Mouse (Mus musculus): ENCODE results near the gene Slc9a6. TPM values are rescaled to one million over a fixed set of nuclear protein-coding genes. Genes with fewer than 3 reads are reported as not detected.

The Slc9a6 gene
- polyA plus RNA-seq, 1 experiment from 2014 or later, result 45.2 TPM

- Histone ChIP-seq H3K9ac (replicated peaks) (no peak overlapping the region), H3K27ac (no peak overlapping the region), H3K4me2 (replicated peaks) (no peak overlapping the region), H3K4me1 (replicated peaks) (no peaks in the 10 kb centered on the region), H3K36me3 (no peaks in the 10 kb centered on the region), H3K9me3 (no peaks in the 10 kb centered on the region), H3K4me3 (replicated peaks) (no peak overlapping the region), H3K27me3 (no peaks in the 10 kb centered on the region)
- ATAC-seq, result no peak
- 83% methylated on average over 5 of the region's 5 CpGs for WGBS
These were observed 58.5 kb downstream of the Slc9a6 start for GRCm38 (mm10) chrX:56668051-56668450.

DNA sequence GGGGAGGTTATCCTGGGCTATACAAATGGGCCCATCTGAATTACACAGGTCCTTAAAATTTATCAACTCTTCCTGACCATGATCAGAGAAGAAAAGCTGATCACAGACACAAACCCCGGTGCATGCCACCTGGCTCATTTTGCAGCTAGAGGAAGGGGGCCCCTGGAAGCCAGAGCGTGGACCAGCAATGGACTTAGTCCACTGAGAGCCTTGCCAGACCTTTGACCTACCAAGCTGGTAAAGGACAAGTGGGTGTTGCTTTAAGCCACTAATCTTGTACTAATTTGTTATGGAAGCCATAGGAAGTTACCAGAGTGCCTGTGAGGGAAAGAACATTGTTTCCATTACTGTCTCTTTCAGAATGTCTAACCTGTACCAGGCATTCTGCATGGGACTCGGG, 58.9 kb downstream of the Slc9a6 start:
- H3K27ac ChIP-seq, result no peak overlapping the region
- 84% methylated on average over 3 of the region's 3 CpGs for WGBS
- ATAC-seq, result no peak
- H3K36me3 ChIP-seq, result no peaks in the 10 kb centered on the region
- H3K4me1 ChIP-seq (replicated peaks), result no peaks in the 10 kb centered on the region
- H3K9me3 ChIP-seq, result no peaks in the 10 kb centered on the region
- no peak overlapping the region for H3K4me2 ChIP-seq (replicated peaks)
- no peak overlapping the region for H3K4me3 ChIP-seq (replicated peaks)
- H3K27me3 ChIP-seq, result no peaks in the 10 kb centered on the region
- H3K9ac ChIP-seq (replicated peaks), result no peak overlapping the region

DNA sequence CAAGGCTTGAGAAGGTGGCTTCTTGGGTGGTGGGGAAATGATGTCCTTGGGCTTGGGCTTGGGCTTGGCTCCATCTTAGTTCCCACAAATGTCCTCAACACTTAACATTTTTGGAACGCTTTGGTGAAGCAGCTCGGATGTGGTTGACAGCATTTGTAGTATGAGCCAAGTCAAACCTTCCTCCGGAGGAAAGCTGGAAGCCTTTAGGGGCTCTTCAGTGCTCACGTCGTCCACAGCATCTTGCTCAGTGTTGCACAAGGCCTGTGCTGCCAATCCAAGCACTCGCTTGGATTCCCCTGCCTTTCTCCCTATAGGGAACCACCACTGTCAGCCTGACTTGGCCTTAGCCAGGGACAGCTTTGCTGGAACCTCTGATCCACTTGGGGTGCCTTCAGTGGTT, 66.0 kb downstream of the Slc9a6 start:
- ATAC-seq, result no peak
- no peak overlapping the region for H3K4me2 ChIP-seq (replicated peaks)
- H3K36me3 ChIP-seq, result no peaks in the 10 kb centered on the region
- no peak overlapping the region for H3K9ac ChIP-seq (replicated peaks)
- no peaks in the 10 kb centered on the region for H3K9me3 ChIP-seq
- 87% methylated on average over 6 of the region's 6 CpGs for WGBS
- H3K27me3 ChIP-seq, result no peaks in the 10 kb centered on the region
- H3K4me1 ChIP-seq (replicated peaks), result no peaks in the 10 kb centered on the region
- H3K4me3 ChIP-seq (replicated peaks), result no peak overlapping the region
- H3K27ac ChIP-seq, result no peak overlapping the region

GRCm38 (mm10) chrX:56677736-56678135, 68.2 kb downstream of the Slc9a6 start:
- Histone ChIP-seq H3K36me3 (no peaks in the 10 kb centered on the region), H3K27me3 (no peaks in the 10 kb centered on the region), H3K27ac (no peak overlapping the region), H3K4me1 (replicated peaks) (no peaks in the 10 kb centered on the region), H3K9ac (replicated peaks) (no peak overlapping the region), H3K4me2 (replicated peaks) (no peak overlapping the region), H3K9me3 (no peaks in the 10 kb centered on the region), H3K4me3 (replicated peaks) (no peak overlapping the region)
- WGBS, result 89% methylated on average over 6 of the region's 6 CpGs
- no peak for ATAC-seq

DNA sequence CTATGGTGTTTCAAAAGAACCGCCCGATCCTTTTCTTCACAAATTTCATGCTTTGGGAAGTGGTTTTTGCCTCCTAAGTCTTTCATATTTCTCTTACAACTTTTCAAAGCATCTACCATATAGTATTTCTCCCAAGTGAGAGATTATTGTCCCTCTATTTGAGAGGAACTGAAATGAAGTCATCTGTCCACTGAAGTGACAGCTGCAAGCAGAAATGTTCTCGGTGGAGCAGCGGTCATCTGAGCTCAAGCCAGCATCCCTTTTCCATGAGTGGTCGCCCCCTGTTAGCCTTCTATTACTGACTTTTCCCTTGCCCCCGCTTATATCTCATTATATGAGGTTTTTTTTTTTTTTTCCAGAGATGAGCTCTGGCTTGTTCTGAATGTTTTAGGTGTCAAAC, 69.5 kb downstream of the Slc9a6 start:
- Histone ChIP-seq H3K9ac (replicated peaks) (no peak overlapping the region), H3K4me3 (replicated peaks) (no peak overlapping the region), H3K9me3 (no peaks in the 10 kb centered on the region), H3K27me3 (no peaks in the 10 kb centered on the region), H3K27ac (no peak overlapping the region), H3K4me1 (replicated peaks) (no peaks in the 10 kb centered on the region), H3K36me3 (no peaks in the 10 kb centered on the region), H3K4me2 (replicated peaks) (no peak overlapping the region)
- no peak for ATAC-seq
- WGBS, result 81% methylated on average over 6 of the region's 6 CpGs

GRCm38 (mm10) chrX:56682156-56682720, 72.7 kb downstream of the Slc9a6 start:
- no peak overlapping the region for H3K4me2 ChIP-seq (replicated peaks)
- H3K4me3 ChIP-seq (replicated peaks), result no peak overlapping the region
- no peaks in the 10 kb centered on the region for H3K9me3 ChIP-seq
- no peak for ATAC-seq
- H3K27ac ChIP-seq, result no peak overlapping the region
- no peaks in the 10 kb centered on the region for H3K27me3 ChIP-seq
- H3K4me1 ChIP-seq (replicated peaks), result no peaks in the 10 kb centered on the region
- H3K36me3 ChIP-seq, result no peaks in the 10 kb centered on the region
- no peak overlapping the region for H3K9ac ChIP-seq (replicated peaks)
- WGBS, result 67% methylated on average over 1 of the region's 1 CpGs

- no peaks in the 10 kb centered on the region for H3K9me3 ChIP-seq
- 77% methylated on average over 10 of the region's 10 CpGs for WGBS
- no peak overlapping the region for H3K4me2 ChIP-seq (replicated peaks)
- no peak overlapping the region for H3K4me3 ChIP-seq (replicated peaks)
- no peaks in the 10 kb centered on the region for H3K4me1 ChIP-seq (replicated peaks)
- no peak overlapping the region for H3K27ac ChIP-seq
- H3K9ac ChIP-seq (replicated peaks), result no peak overlapping the region
- no peak for ATAC-seq
- no peaks in the 10 kb centered on the region for H3K27me3 ChIP-seq
- H3K36me3 ChIP-seq, result no peaks in the 10 kb centered on the region
These were observed 74.0 kb downstream of the Slc9a6 start for GRCm38 (mm10) chrX:56683521-56683920.

GRCm38 (mm10) chrX:56692554-56692953, 83.0 kb downstream of the Slc9a6 start:
- Histone ChIP-seq H3K9me3 (no peaks in the 10 kb centered on the region), H3K27ac (no peak overlapping the region), H3K4me3 (replicated peaks) (no peak overlapping the region), H3K9ac (replicated peaks) (no peak overlapping the region), H3K4me1 (replicated peaks) (no peaks in the 10 kb centered on the region), H3K27me3 (no peaks in the 10 kb centered on the region), H3K36me3 (no peaks in the 10 kb centered on the region), H3K4me2 (replicated peaks) (no peak overlapping the region)
- no peak for ATAC-seq
- WGBS, result 90% methylated on average over 6 of the region's 6 CpGs

- Histone ChIP-seq H3K4me1 (replicated peaks) (no peaks in the 10 kb centered on the region), H3K27me3 (no peaks in the 10 kb centered on the region), H3K36me3 (no peaks in the 10 kb centered on the region), H3K4me3 (replicated peaks) (no peak overlapping the region), H3K4me2 (replicated peaks) (no peak overlapping the region), H3K27ac (no peak overlapping the region), H3K9me3 (no peaks in the 10 kb centered on the region), H3K9ac (replicated peaks) (no peak overlapping the region)
- WGBS, result 95% methylated on average over 2 of the region's 2 CpGs
- no peak for ATAC-seq
These were observed 85.0 kb downstream of the Slc9a6 start for GRCm38 (mm10) chrX:56694539-56694938.

DNA sequence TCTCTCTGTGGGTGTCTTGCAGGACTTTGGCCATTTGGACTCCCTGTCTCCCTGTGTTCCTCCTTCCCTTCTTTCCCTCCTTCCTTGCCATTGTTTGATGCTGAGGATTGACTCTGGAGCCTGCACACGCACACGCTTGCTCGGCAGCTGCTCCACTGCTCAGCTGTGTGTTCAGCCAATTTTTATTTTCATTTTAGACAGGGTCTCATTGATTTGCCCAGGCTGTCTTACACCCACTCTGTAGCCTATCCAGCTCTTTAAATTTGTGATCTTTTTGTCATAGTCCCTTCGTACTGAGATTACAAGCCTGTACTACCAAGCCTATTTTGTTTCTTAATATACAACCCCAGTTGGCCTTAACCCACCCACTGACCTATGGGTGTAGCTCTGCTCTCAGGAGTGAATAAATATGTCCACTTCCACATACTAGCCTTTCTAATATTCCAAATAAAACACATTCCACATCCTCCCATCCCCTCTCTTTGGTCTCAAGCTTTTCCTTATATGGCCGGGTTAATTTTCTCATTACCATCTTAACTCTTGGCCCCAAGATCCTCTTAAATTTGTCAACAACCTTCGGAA, 87.7 kb downstream of the Slc9a6 start:
- Histone ChIP-seq H3K27ac (no peak overlapping the region), H3K36me3 (no peaks in the 10 kb centered on the region), H3K9me3 (no peaks in the 10 kb centered on the region), H3K27me3 (no peaks in the 10 kb centered on the region), H3K4me1 (replicated peaks) (no peaks in the 10 kb centered on the region), H3K4me2 (replicated peaks) (no peak overlapping the region), H3K4me3 (replicated peaks) (no peak overlapping the region), H3K9ac (replicated peaks) (no peak overlapping the region)
- no peak for ATAC-seq
- 86% methylated on average over 6 of the region's 6 CpGs for WGBS

GRCm38 (mm10) chrX:56697886-56698285, 88.3 kb downstream of the Slc9a6 start:
- WGBS, result 88% methylated on average over 4 of the region's 4 CpGs

GRCm38 (mm10) chrX:56701261-56701660, 91.7 kb downstream of the Slc9a6 start:
- H3K9ac ChIP-seq (replicated peaks), result no peak overlapping the region
- WGBS, result 82% methylated on average over 3 of the region's 3 CpGs
- ATAC-seq, result no peak
- H3K4me2 ChIP-seq (replicated peaks), result no peak overlapping the region
- H3K4me1 ChIP-seq (replicated peaks), result no peaks in the 10 kb centered on the region
- H3K9me3 ChIP-seq, result no peaks in the 10 kb centered on the region
- no peaks in the 10 kb centered on the region for H3K27me3 ChIP-seq
- no peaks in the 10 kb centered on the region for H3K36me3 ChIP-seq
- H3K4me3 ChIP-seq (replicated peaks), result no peak overlapping the region
- no peak overlapping the region for H3K27ac ChIP-seq

More at GRCm38 (mm10) chrX:56697886-56698285, 88.3 kb downstream of the Slc9a6 start:
- no peaks in the 10 kb centered on the region for H3K4me1 ChIP-seq (replicated peaks)
- H3K27ac ChIP-seq, result no peak overlapping the region
- no peak for ATAC-seq
- no peaks in the 10 kb centered on the region for H3K9me3 ChIP-seq
- H3K4me3 ChIP-seq (replicated peaks), result no peak overlapping the region
- no peaks in the 10 kb centered on the region for H3K27me3 ChIP-seq
- H3K9ac ChIP-seq (replicated peaks), result no peak overlapping the region
- H3K4me2 ChIP-seq (replicated peaks), result no peak overlapping the region
- H3K36me3 ChIP-seq, result no peaks in the 10 kb centered on the region

GRCm38 (mm10) chrX:56703965-56704562, 94.5 kb downstream of the Slc9a6 start:
- Histone ChIP-seq H3K36me3 (no peaks in the 10 kb centered on the region), H3K9ac (replicated peaks) (no peak overlapping the region), H3K4me3 (replicated peaks) (no peak overlapping the region), H3K9me3 (no peaks in the 10 kb centered on the region), H3K4me1 (replicated peaks) (no peaks in the 10 kb centered on the region), H3K27ac (no peak overlapping the region), H3K27me3 (no peaks in the 10 kb centered on the region), H3K4me2 (replicated peaks) (no peak overlapping the region)
- no peak for ATAC-seq
- 83% methylated on average over 8 of the region's 8 CpGs for WGBS

Measured in midbrain, embryonic 13.5 days (tissue).